Mouse (Mus musculus) G1E-ER4 (cell line): ENCODE data around the gene Spock1. TPM values are rescaled to one million over a fixed set of nuclear protein-coding genes. Genes with fewer than 3 reads are reported as not detected.

ENCODE experiments used
- GATA1 ChIP-seq: IDR thresholded peaks from one replicate; pipeline ENCODE4 v1.8.0; 2012; ENCODE audit warnings: low read length, inconsistent platforms
- polyA plus RNA-seq: library from polyadenylated mRNA; stranded (reverse); fragments of >175 nt; gene quantifications from 2 replicates; pipeline ENCODE4 v1.2.3, GENCODE M21; 2012

Spock1 gene
- polyA plus RNA-seq, 1 experiment, result not detected

GRCm38 (mm10) chr13:57585131-57585530 is 323.0 kb downstream of the Spock1 start:
- no peak for TF ChIP-seq GATA1

- TF ChIP-seq GATA1, result no peak
Observed at GRCm38 (mm10) chr13:57582314-57582976, 325.7 kb downstream of the Spock1 start.

GRCm38 (mm10) chr13:57577541-57578244 is 330.4 kb downstream of the Spock1 start:
- TF ChIP-seq GATA1, result no peak

GRCm38 (mm10) chr13:57573501-57573900 is 334.6 kb downstream of the Spock1 start:
- no peak for TF ChIP-seq GATA1

- no peak for TF ChIP-seq GATA1
Observed at GRCm38 (mm10) chr13:57568404-57568803, 339.7 kb downstream of the Spock1 start.

GRCm38 (mm10) chr13:57555186-57555585 is 352.9 kb downstream of the Spock1 start:
- no peak for TF ChIP-seq GATA1

- TF ChIP-seq GATA1, result no peak
Observed at GRCm38 (mm10) chr13:57549743-57550142, 358.4 kb downstream of the Spock1 start.

GRCm38 (mm10) chr13:57536988-57537547 is 371.1 kb downstream of the Spock1 start:
- no peak for TF ChIP-seq GATA1

- TF ChIP-seq GATA1, result no peak
Observed at GRCm38 (mm10) chr13:57534325-57534724, 373.8 kb downstream of the Spock1 start.

GRCm38 (mm10) chr13:57525946-57526345 is 382.2 kb downstream of the Spock1 start:
- TF ChIP-seq GATA1, result no peak

- no peak for TF ChIP-seq GATA1
Observed at GRCm38 (mm10) chr13:57524546-57524945, 383.6 kb downstream of the Spock1 start.

GRCm38 (mm10) chr13:57523366-57523765 is 384.8 kb downstream of the Spock1 start:
- TF ChIP-seq GATA1, result no peak

GRCm38 (mm10) chr13:57522319-57522718 is 385.8 kb downstream of the Spock1 start:
- no peak for TF ChIP-seq GATA1

GRCm38 (mm10) chr13:57521152-57521551 is 387.0 kb downstream of the Spock1 start:
- TF ChIP-seq GATA1, result no peak

GRCm38 (mm10) chr13:57519790-57520189 is 388.3 kb downstream of the Spock1 start:
- no peak for TF ChIP-seq GATA1

- no peak for TF ChIP-seq GATA1
Observed at GRCm38 (mm10) chr13:57515737-57516136, 392.4 kb downstream of the Spock1 start.

GRCm38 (mm10) chr13:57501552-57501951 is 406.6 kb downstream of the Spock1 start:
- TF ChIP-seq GATA1, result no peak

GRCm38 (mm10) chr13:57496778-57497177 is 411.4 kb downstream of the Spock1 start:
- no peak for TF ChIP-seq GATA1
